Mouse (Mus musculus) gastrocnemius, postnatal 36 days (tissue): ENCODE results near the gene Lbp. TPM values are rescaled to one million over a fixed set of nuclear protein-coding genes. Genes with fewer than 3 reads are reported as not detected.

Experiments used
- DNase-seq, 2 experiments: peaks; one replicate each; pipeline ENCODE4 v3.0.0; 2022
- intact Hi-C: fragments of 180-260 bp; cut with DNase I; formaldehyde crosslinking; loops from one replicate; pipeline ENCODE4 v1.15.1; 2025
- total RNA-seq, 2 experiments: library from RNA; stranded (reverse); gene quantifications; 2 replicates each; pipeline ENCODE4 v1.2.3; 2021

The Lbp gene
- total RNA-seq, 2 experiments from 2014 or later: 4.9 to 8.2 TPM

GRCm38 (mm10) chr2:158356121-158356520 is 49.8 kb downstream of the Lbp start:
- intact Hi-C loops: no loop called here
- no peak for DNase-seq

DNA sequence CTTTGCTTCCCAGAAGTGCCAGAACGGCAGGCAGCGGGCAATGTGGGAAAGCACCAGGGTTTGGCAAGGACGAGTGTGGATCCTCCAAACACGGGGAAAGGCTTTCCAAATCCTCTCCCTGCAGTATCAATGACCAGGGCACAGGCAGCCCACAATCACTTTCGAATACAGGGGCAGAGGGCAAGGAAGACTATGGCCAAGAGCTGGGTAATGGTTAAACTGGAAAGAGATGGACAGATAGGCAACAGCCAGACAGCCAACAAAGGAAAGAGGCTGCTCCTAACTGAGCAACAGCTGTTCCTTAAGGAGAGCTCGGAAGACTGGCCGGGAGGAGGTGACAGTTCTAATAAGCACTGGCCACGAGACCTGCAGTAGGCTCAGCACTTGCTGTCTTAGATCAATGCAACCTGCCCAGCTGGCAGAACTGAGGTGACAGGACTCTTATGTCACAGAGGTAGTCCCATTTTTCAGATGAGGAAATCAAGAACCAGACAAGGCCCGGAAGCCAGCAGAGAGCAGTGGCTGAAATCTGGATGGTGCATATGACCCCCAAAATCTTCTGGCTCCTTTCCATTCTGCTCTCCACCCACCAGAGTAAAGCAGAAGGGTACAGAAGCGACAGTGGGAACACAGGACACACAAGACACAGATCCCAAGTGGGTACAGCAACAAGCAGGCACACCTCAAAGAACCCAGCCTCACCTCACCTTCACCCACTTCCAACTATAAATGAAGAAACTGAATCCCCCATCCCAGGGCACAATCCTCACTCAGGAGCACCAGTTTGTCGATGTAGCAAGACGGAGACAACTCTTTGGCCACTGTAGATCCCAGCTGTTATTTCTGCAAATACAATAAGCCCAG is 53.7 kb downstream of the Lbp start:
- intact Hi-C loops: no loop called here
- no peak for DNase-seq

- intact Hi-C loops: no loop called here
- DNase-seq: peak; percentile 70 to 81
Observed at GRCm38 (mm10) chr2:158360873-158361677, 54.8 kb downstream of the Lbp start.

GRCm38 (mm10) chr2:158361678-158362320 is 55.5 kb downstream of the Lbp start:
- intact Hi-C loops: no loop called here

GRCm38 (mm10) chr2:158364175-158364574 is 57.9 kb downstream of the Lbp start:
- DNase-seq: no peak
- intact Hi-C loops: no loop called here

More at GRCm38 (mm10) chr2:158361678-158362320, 55.5 kb downstream of the Lbp start:
- no peak for DNase-seq

- intact Hi-C loops: no loop called here
Observed at GRCm38 (mm10) chr2:158365099-158365850, 59.0 kb downstream of the Lbp start.

DNA sequence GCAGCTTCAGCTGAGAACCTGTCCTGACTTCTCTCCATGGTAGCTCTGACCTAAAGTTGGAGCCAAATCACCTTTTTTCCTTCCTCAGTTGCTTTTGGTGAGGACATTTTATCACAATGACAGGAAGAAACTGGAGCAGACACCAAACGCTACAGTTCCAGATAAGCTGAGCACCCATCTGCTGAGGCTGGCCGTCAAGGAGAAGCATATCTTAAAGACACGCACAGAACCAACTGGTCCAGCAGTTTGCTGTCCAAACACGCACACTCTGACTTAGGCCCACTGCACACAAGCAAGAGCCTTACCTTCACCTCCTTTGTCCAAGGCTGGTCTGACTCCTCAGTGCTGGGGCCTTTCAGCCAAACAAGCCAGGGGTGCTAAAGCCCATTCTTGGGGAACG is 61.4 kb downstream of the Lbp start:
- no peak for DNase-seq
- intact Hi-C loops: no loop called here

More at GRCm38 (mm10) chr2:158365099-158365850, 59.0 kb downstream of the Lbp start:
- DNase-seq: no peak

DNA sequence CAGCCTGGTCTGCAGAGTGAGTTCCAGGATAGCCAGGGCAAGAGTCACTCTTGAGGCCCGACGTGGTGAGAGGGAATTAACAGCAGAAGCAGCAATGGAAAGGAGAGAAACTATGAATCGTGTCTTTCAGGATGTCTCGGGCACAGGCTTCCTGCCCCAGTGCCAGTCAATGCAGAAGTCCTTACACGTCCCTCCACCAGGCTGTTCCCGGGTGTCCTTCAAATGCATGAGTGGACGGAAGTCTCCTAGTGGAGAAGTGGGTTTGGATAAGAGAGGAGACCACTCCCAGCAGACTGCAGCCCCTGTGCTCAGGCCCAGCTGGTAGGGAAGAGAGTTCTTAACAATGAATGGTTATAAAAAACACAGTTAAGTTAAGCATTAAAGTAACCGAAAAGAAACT is 62.0 kb downstream of the Lbp start:
- intact Hi-C loops: no loop called here
- no peak for DNase-seq

DNA sequence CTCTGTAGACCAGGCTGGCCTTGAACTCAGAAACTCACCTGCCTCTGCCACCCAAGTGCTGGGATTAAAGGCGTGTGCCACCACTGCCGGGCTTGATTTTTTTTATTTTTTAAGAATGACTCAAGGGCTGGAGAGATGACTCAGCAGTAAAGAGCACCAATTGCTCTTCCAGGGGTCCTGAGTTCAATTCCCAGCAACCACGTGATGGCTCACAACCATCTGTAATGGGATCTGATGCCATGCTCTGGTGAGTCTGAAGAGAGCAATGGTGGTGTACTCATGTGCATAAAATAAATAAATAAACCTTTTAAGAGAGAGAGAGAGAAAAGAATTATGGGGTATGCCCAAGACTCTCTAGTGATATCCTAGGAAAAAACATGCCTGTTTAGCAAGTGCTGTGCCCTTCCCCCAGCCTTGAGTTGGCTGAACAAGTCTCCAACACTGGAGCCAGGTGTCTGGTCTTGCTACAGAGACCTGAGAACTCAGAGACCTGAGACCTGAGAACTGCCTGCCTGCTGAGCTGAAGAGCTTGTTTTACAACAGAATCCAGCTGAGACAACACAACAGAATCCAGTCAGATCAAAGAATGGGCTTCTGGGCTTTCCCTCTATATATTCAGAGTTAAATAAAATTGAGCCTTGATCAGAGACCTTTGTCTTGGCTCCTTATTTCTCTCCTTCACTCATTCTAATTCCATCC is 63.3 kb downstream of the Lbp start:
- intact Hi-C loops: no loop called here
- no peak for DNase-seq

DNA sequence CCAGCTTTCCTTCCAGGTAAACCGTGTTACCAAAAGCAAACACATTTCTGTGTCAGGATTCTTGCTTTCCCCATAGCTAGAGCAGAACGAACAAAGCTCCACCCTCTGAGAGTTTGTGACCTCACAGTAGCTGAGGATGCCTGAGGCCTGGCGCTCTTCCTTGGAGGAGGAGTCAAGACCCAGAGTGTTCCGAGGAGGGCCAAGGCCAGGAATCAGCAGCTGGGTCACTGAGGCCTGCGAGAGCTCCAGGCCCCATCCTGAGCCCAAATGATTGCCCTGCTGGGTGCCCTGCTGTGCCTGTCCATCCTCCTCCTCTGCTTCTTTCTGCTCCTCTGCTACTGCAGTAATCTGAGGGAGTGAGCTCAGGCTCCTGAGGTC is 63.9 kb downstream of the Lbp start:
- no peak for DNase-seq
- intact Hi-C loops: no loop called here

GRCm38 (mm10) chr2:158373061-158373460 is 66.8 kb downstream of the Lbp start:
- intact Hi-C loops: no loop called here
- DNase-seq: no peak

GRCm38 (mm10) chr2:158373516-158373915 is 67.2 kb downstream of the Lbp start:
- intact Hi-C loops: no loop called here
- DNase-seq: no peak

DNA sequence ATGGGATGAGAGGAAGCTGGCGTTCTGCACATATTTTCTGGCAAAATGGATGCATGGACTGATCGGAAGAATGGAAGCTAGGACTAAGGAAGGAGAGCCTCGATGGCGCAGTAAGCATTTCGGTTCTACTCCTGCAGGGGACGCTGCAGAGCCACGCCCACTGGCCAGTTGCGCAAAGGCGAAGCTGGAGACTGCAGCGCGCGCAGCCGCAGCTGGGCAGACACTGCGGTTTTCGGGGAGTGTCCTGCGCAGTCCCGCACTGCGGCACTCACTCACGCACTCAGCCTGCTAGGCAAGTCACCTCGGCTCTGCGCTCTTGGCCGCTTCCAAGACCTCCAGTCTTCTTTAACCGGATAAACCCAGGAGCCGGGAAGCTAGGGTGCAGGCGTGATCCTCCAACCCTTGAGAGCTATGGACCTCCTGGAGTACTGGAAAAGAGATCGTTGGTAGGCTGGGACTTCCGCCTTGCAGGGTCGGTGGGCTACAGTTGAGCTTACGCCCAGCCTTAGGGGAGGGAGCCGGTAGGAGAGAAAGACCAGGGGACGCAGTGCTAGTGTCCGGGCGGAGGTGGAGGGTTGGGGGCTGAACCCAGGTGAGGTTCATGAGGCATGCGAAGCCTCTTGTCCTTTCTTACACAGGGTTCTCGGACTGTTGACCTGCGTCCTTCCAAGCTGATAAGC is 69.3 kb downstream of the Lbp start, which contains the start of gene Snhg11:
Gene Snhg11, plus strand, starts transcription at position 196 of the 680 bp plus-strand sequence.
- DNase-seq: no peak
- intact Hi-C loops: no loop called here

DNA sequence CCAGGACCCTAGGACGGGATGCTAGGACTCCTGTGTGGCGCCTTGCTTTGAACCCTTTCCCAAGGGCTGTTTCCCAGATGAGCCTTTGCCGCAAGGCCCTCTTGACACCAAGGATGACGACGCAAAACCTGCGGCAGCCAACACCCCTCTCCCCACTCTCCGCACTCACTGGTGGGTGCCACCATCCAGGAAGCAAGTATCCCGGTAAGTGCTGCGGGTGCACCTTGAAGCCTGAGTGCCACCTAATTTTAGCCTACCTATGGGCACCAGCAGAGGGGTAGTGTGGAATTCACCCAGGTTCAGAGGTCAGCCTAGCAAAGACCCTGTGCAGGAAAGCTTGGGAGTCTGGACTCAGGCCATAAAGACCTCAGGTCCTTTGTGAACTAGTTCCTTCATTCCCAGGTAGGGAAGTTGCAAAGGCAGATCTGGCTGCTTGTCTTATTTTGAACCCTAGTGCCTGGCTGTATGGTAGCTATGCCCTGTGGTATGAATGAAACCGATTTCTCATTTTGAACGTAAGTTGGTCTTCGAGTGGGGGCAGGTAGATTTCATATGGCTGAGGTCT is 69.9 kb downstream of the Lbp start:
- DNase-seq: no peak
- intact Hi-C loops: no loop called here

DNA sequence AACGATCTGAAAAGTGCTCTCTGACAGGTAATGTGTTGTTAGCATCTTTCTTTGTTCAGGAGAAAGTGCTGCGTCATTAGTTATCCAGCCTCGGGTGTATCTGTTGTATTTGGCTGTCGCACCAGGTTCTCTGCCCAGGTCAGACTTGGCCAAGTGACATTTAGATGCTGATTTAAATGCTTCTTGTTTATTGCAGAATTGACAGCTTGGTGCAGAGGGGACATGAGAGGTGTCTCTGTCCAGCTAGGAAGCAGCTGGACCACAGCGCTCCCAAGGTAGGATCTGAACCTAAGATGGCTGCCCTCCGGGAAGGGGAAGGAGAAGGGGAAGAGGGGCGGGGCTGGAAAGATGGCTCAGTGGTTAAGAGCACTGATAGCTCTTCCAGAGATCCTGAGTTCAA is 70.5 kb downstream of the Lbp start:
- DNase-seq: no peak
- intact Hi-C loops: no loop called here

GRCm38 (mm10) chr2:158377811-158378210 is 71.5 kb downstream of the Lbp start:
- DNase-seq: no peak
- intact Hi-C loops: no loop called here

GRCm38 (mm10) chr2:158379354-158380078 is 73.2 kb downstream of the Lbp start:
- intact Hi-C loops: no loop called here
- DNase-seq: no peak
